Mouse (Mus musculus): ENCODE results near the gene Msmp.
"Not testable (repeated sequence)": the region's sequence is repeated elsewhere in the genome, so short reads cannot be mapped to it uniquely, and the experiment has no call there.

The Msmp gene

DNA sequence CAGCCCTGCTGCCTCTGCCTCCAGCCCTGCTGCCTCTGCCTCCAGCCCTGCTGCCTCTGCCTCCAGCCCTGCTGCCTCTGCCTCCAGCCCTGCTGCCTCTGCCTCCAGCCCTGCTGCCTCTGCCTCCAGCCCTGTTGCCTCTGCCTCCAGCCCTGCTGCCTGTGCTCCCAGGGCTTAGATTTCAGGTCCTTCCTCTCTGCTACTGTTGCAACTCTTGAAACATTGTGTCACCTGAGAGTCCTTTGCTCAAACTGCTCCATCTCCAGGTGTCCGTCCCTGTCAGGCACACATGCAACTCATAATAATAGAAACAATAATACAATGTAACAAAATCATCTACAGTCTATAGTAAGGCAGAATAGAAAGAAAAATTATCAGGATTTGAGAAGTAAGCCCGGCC lies 12.3 kb upstream of the Msmp start:
- DNase-seq (ENCODE audit: inconsistent age in 2 of 2, low spot score in 1 of 2): not testable (repeated sequence)

DNA sequence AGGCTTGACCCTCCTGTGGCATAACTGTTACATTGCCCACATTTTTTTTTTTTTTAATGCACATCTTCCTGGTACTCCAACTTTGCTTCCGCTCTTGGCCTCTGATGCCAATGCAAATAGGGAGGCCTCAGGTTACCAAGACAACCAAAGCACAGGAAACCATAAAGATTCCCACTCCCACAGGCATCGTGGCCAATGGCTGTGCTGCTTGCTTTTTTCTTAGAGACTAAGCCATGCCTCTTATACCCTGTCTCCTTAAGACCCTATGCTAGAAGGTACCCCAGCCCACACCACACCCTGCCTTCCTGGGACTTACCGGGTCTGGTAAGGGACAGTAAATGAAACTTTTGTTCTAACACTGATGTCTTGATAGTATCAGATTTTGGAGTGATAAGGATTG lies 9.2 kb upstream of the Msmp start:
- no peak for DNase-seq (ENCODE audit: inconsistent age in 2 of 2, low spot score in 1 of 2)

DNA sequence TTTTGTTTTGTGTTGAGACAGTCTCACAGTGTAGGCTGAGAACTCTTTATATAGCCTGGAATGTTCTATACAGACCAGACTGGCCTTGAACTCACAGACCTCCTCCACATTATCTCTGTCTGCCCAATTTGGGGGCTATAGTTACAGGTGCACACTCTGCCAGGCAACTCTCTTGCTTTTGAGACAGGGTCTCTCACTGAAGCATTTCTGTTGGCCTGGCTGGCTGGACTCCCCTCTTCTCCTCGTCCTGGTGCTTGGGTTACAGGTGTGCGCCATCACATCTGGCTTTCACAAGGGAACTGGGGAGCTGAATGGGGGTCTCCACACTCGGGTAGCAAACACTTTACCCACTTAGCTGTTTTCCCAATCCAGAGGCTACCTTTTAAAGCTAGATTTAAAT lies 7.7 kb upstream of the Msmp start:
- no peak for DNase-seq (ENCODE audit: inconsistent age in 2 of 2, low spot score in 1 of 2)

GRCm38 (mm10) chr4:43591543-43591942 lies 7.2 kb upstream of the Msmp start:
- peak in 1 of 2 experiments; percentile 37 for DNase-seq (ENCODE audit: inconsistent age in 2 of 2, low spot score in 1 of 2)

GRCm38 (mm10) chr4:43587681-43588080 lies 3.4 kb upstream of the Msmp start:
- DNase-seq (ENCODE audit: inconsistent age in 2 of 2, low spot score in 1 of 2): no peak

GRCm38 (mm10) chr4:43586411-43586810 lies 2.1 kb upstream of the Msmp start:
- peak; percentile 62 to 74 for DNase-seq (ENCODE audit: inconsistent age in 2 of 2, low spot score in 1 of 2)

DNA sequence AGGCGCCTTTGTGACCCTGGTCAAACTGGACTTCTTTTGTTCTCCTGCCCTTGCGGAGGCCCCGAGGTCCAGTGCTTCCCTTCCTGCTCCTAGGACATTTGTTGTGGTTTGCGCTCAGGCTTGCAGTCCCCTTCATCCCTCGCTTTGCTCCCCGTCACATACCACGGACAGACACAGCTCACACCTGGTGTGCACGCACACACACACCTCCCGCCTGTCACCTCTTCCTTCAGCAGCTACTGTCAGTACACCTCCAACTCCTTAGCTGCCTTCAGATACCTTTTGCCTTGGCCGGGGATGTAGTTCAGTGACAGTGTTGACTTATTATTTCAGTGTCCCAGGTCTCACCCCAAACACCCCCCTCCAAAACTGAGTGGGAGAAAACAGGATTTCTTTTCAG lies 1.4 kb upstream of the Msmp start:
- DNase-seq (ENCODE audit: inconsistent age in 2 of 2, low spot score in 1 of 2): peak in 1 of 2 experiments; percentile 27

DNA sequence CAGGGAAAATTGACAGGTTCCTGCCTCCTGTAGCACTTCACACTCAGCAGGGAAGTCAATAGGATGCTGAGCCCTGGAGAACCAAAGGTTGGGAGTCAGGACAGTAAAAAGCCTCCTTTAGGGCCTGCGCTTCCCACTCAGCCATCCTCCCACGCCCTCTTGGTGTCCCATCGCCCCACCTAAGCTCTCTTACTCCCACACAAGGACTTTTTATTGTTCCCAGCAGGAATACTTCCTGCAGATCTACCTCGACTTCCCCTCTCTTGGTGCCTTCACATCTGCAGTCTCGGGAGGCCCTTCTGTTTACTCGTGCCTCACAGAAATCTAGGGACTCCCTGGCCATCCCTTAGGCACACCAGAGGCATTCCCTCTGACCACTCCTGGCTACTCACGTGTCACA lies 873 bp downstream of the Msmp start:
- DNase-seq (ENCODE audit: inconsistent age in 2 of 2, low spot score in 1 of 2): peak in 1 of 2 experiments; percentile 28

- peak in 1 of 2 experiments; percentile 20 for DNase-seq (ENCODE audit: inconsistent age in 2 of 2, low spot score in 1 of 2)
Observed at GRCm38 (mm10) chr4:43582241-43582640, 2.1 kb downstream of the Msmp start.

DNA sequence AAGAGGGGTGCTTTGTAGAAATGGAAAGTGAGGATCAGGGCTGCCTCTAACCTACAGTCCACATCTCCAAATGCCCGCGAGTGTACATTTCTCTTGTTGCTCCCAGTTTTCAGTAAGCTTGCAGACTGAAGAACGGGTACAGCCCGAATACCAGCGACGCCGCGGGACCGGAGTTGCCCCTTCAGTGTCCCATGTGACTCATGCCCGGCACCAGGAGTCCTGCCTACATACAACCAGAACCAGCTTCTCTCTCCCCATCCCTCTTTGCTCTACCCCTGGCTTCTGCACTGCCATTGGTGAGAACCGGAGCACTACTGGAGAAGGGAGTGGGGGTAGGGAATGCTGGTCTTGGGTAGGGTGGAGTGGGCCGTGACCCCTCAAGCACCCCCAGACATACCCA lies 2.9 kb downstream of the Msmp start:
- peak in 1 of 2 experiments; percentile 16 for DNase-seq (ENCODE audit: inconsistent age in 2 of 2, low spot score in 1 of 2)

GRCm38 (mm10) chr4:43580721-43581120 lies 3.6 kb downstream of the Msmp start:
- DNase-seq (ENCODE audit: inconsistent age in 2 of 2, low spot score in 1 of 2): no peak

DNA sequence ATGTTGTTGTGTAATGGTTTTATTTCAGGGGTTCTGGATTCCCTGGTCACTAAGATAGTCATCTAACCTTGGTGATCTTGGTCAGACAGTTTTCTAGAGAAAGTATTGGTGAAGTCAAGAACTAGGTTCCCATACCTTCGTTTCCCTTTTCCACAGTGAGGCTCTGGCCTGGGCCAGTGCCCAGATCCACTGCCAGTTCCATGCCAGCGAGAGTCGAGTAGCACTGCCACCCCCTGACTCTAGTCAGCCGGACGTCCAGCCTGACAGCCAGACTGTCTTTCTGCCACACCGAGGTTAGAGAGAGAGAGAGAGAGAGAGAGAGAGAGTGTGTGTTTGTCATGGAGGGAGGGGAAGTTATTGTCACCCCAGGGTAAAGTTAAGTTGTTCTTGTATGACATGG lies 4.6 kb downstream of the Msmp start:
- DNase-seq (ENCODE audit: inconsistent age in 2 of 2, low spot score in 1 of 2): peak in 1 of 2 experiments; percentile 33

- peak in 1 of 2 experiments; percentile 64 for DNase-seq (ENCODE audit: inconsistent age in 2 of 2, low spot score in 1 of 2)
Observed at GRCm38 (mm10) chr4:43579256-43579655, 5.0 kb downstream of the Msmp start.

- peak; percentile 94 to 98 for DNase-seq (ENCODE audit: inconsistent age in 2 of 2, low spot score in 1 of 2)
Observed at GRCm38 (mm10) chr4:43578376-43579204, 5.7 kb downstream of the Msmp start, which contains the start of the genes Rgp1 and Gba2. TSS of gene Rgp1 (plus strand) at chr4:43578715. TSS of gene Gba2 (minus strand) at chr4:43578873.

- DNase-seq (ENCODE audit: inconsistent age in 2 of 2, low spot score in 1 of 2): no peak
Observed at GRCm38 (mm10) chr4:43577237-43577881, 6.9 kb downstream of the Msmp start.

DNA sequence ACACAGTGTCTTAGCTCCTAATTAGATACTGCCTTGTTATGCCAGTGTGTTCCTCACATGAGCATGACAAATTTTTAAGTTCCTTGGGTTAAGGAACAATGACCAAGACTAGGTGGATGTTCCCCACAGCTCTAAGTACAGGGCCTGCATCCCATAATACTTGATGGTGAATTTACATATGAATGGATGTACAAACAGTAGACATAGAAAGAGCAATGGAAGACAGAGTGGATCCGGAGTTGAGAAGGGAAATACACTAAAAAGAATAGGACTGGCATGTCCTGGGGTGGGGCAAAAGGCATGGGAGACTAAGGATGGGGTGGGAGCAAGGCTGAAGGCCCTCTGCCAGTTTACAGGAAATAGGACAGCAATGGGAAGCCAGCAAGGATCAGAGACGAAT lies 8.9 kb downstream of the Msmp start:
- DNase-seq (ENCODE audit: inconsistent age in 2 of 2, low spot score in 1 of 2): no peak

- no peak for DNase-seq (ENCODE audit: inconsistent age in 2 of 2, low spot score in 1 of 2)
Observed at GRCm38 (mm10) chr4:43573561-43573960, 10.7 kb downstream of the Msmp start.

GRCm38 (mm10) chr4:43571395-43572045 lies 12.8 kb downstream of the Msmp start:
- no peak for DNase-seq (ENCODE audit: inconsistent age in 2 of 2, low spot score in 1 of 2)

- no peak for DNase-seq (ENCODE audit: inconsistent age in 2 of 2, low spot score in 1 of 2)
Observed at GRCm38 (mm10) chr4:43567140-43567539, 17.2 kb downstream of the Msmp start.

GRCm38 (mm10) chr4:43564231-43564630 lies 20.1 kb downstream of the Msmp start:
- DNase-seq (ENCODE audit: inconsistent age in 2 of 2, low spot score in 1 of 2): peak in 1 of 2 experiments; percentile 68

- DNase-seq (ENCODE audit: inconsistent age in 2 of 2, low spot score in 1 of 2): peak in 1 of 2 experiments; percentile 71
Observed at GRCm38 (mm10) chr4:43563601-43563875, 20.8 kb downstream of the Msmp start.

Data from adrenal gland, adult (tissue).